Mouse (Mus musculus) heart, adult 2 months (tissue): ENCODE measurements around the gene Fam78a.

Experiments used
- CTCF ChIP-seq: fragments of 200-600 bp; IDR thresholded peaks from 2 replicates; pipeline ENCODE4 v1.8.1; 2022; ENCODE audit warnings: antibody characterized with exemption, mild to moderate bottlenecking, moderate library complexity
- EP300 ChIP-seq: fragments of 200-500 bp; IDR thresholded peaks from 2 replicates; pipeline ENCODE4 v1.6.1; 2011; ENCODE audit warnings: low read depth, low read length, control low read depth; ENCODE audit not compliant: insufficient read depth
- POLR2A ChIP-seq: fragments of 200-500 bp; IDR thresholded peaks from 2 replicates; pipeline ENCODE4 v1.6.1; 2011; ENCODE audit warnings: mild to moderate bottlenecking, low read depth, low read length, control low read depth; ENCODE audit not compliant: insufficient read depth

DNA sequence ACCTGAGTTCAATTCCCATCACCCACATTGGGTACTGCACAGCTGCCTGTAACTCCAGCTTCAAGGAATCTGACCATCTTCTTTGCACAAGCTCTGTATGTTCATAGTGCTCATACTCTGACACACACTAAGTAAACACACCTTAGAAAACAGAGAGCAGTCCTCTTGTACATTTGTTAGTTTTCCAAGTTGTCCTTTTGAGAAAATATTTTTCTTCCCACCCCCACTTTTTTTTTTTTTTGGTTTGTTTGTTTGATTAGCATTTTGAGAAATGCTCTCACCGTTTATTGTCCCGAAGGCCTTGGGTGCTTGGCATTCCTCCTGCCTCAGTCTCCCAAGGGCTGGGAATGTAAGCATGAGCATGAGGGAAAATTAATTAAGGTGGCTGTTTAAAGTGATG is 76.3 kb downstream of the Fam78a start:
- TF ChIP-seq POLR2A: no peak
- no peak for TF ChIP-seq CTCF
- no peak for TF ChIP-seq EP300
